Mouse (Mus musculus) inflammation-experienced regulatory T-cells (primary cell): ENCODE data around the gene Mill2. TPM values are rescaled to one million over a fixed set of nuclear protein-coding genes. Genes with fewer than 3 reads are reported as not detected.

ENCODE experiments used
- polyA plus RNA-seq, 2 experiments: library from polyadenylated mRNA; unstranded; fragments of 100-300 nt; shearing (Covaris generic); gene quantifications; one replicate each; pipeline ENCODE4 v1.2.1; 2017

Mill2 gene
- polyA plus RNA-seq = under 1 TPM in 1 of 2 experiments, not detected in 1; 0.68 TPM

GRCm38 (mm10) chr7:18839865-18840264 is at the start of gene Mill2:
Gene Mill2, plus strand, starts transcription at chr7:18839966.

GRCm38 (mm10) chr7:18798420-18798819 is 41.3 kb upstream of the Mill2 start, which contains the start of gene Psg19:
Gene Psg19, minus strand, starts transcription at chr7:18798520.

GRCm38 (mm10) chr7:18821507-18821906 is 18.3 kb upstream of the Mill2 start, which contains the start of gene Psg17:
Gene Psg17, minus strand, starts transcription at chr7:18821607.

GRCm38 (mm10) chr7:18871031-18871430 is 31.3 kb downstream of the Mill2 start, which contains the start of gene Pglyrp1:
Gene Pglyrp1, plus strand, starts transcription at chr7:18871331.

GRCm38 (mm10) chr7:18910241-18910831 is 70.6 kb downstream of the Mill2 start, which contains the start of gene Ccdc61:
Gene Ccdc61, minus strand, starts transcription at chr7:18910415.

Other genes starting within 250 kb of the Mill2 start
- gene Psg23, start 223.5 kb upstream of the Mill2 start, polyA plus RNA-seq = under 1 TPM; 0.16 to 0.22 TPM
- gene Psg21, start 183.2 kb upstream of the Mill2 start, polyA plus RNA-seq = under 1 TPM; 0.19 to 0.86 TPM
- under 1 TPM in 1 of 2 experiments, not detected in 1; 0.94 TPM for gene Psg20, start 153.8 kb upstream of the Mill2 start, polyA plus RNA-seq
- gene Psg22, start 121.9 kb upstream of the Mill2 start, polyA plus RNA-seq = not detected
- gene Psg19, start 41.4 kb upstream of the Mill2 start, polyA plus RNA-seq = 1 to 10 TPM in 1 of 2 experiments, not detected in 1; 1.0 TPM
- not detected for gene Psg17, start 18.4 kb upstream of the Mill2 start, polyA plus RNA-seq
- gene Pglyrp1, start 31.4 kb downstream of the Mill2 start, polyA plus RNA-seq = 100 to 1,000 TPM in 1 of 2 experiments, 10 to 100 TPM in 1; 88.7 to 183 TPM
- gene Ccdc61, start 70.4 kb downstream of the Mill2 start, polyA plus RNA-seq = 10 to 100 TPM; 34.8 to 42.9 TPM
- gene Nova2, start 85.9 kb downstream of the Mill2 start, polyA plus RNA-seq = under 1 TPM; 0.06 to 0.59 TPM
- gene Nanos2, start 147.4 kb downstream of the Mill2 start, polyA plus RNA-seq = under 1 TPM in 1 of 2 experiments, not detected in 1; 0.42 TPM
- 1 to 10 TPM; 7.5 to 8.4 TPM for gene Mypop, start 151.3 kb downstream of the Mill2 start, polyA plus RNA-seq
- gene Irf2bp1, start 164.1 kb downstream of the Mill2 start, polyA plus RNA-seq = 10 to 100 TPM; 48.7 to 64.1 TPM
- under 1 TPM; 0.07 to 0.64 TPM for gene Foxa3, start 183.6 kb downstream of the Mill2 start, polyA plus RNA-seq
- gene Sympk, start 184.4 kb downstream of the Mill2 start, polyA plus RNA-seq = 10 to 100 TPM; 22.4 to 23.4 TPM
- under 1 TPM in 1 of 2 experiments, not detected in 1; 0.16 TPM for gene Rsph6a, start 214.7 kb downstream of the Mill2 start, polyA plus RNA-seq
- 1 to 10 TPM in 1 of 2 experiments, not detected in 1; 1.4 TPM for gene Dmwd, start 236.3 kb downstream of the Mill2 start, polyA plus RNA-seq
- gene Dmpk, start 243.9 kb downstream of the Mill2 start, polyA plus RNA-seq = under 1 TPM; 0.35 to 0.40 TPM